Mouse (Mus musculus) brown adipose tissue, adult 24 weeks (tissue): Measurements from ENCODE around the gene Tmem117. TPM values are rescaled to one million over a fixed set of nuclear protein-coding genes. Genes with fewer than 3 reads are reported as not detected.

Experiments
- H3K27ac ChIP-seq: fragments of 200-500 bp; replicated peaks from 2 replicates; pipeline ENCODE4 v1.5.1; 2012; ENCODE audit warnings: low read depth, mild to moderate bottlenecking, low read length
- H3K4me1 ChIP-seq: fragments of 200-500 bp; 2 replicates; pipeline ENCODE4 v1.6.1; 2012; ENCODE audit warnings: low read length, mixed read lengths; ENCODE audit not compliant: control insufficient read depth, insufficient read depth, insufficient read length
- H3K4me3 ChIP-seq: fragments of 200-500 bp; 2 replicates; pipeline ENCODE4 v1.5.1; 2012; ENCODE audit warnings: low read depth, mild to moderate bottlenecking, low read length, moderate library complexity; ENCODE audit not compliant: insufficient read depth
- polyA plus RNA-seq: library from polyadenylated mRNA; stranded (reverse); fragments of >200 nt; gene quantifications from 2 replicates; pipeline ENCODE4 v1.2.4, GENCODE M21; 2012; ENCODE audit not compliant: missing spikeins, insufficient read depth, insufficient read length

Gene Tmem117
- polyA plus RNA-seq, 1 experiment = not detected

- no peaks in the 10 kb centered on the region for H3K4me1 ChIP-seq
- H3K4me3 ChIP-seq = no peak overlapping the region
- H3K27ac ChIP-seq = no peak overlapping the region
Measured at GRCm38 (mm10) chr15:95047486-95047885, 418.5 kb downstream of the Tmem117 start.

GRCm38 (mm10) chr15:95049171-95049729 lies 420.2 kb downstream of the Tmem117 start:
- Histone ChIP-seq H3K27ac (no peak overlapping the region), H3K4me1 (no peaks in the 10 kb centered on the region), H3K4me3 (no peak overlapping the region)

DNA sequence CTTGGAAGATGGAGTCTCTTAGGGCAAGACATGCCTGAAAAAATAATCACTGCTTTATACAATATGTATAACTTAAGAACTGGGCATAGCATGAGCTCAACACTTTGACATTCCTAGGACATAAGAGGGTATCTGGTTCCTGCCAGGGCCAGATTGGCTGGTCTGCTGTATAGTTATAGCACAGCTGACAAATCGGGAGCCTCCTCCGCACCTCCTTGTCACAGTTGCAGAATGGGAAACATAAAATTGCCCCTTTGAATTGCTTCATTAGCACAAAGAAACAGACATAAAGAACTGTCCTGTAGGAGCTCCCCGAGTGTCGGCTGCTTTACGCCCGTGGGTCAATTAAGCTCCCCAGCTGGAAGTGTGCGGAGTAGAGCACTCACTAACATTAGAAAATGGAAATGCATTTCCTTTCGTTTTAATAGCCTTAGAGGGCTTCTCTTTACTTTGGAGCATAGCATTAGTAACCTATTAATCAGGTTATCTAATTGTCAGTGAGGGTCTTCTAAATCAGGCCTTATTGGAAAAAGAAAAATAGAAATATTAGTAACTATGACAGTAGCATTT lies 426.1 kb downstream of the Tmem117 start:
- H3K27ac ChIP-seq = no peak overlapping the region
- no peaks in the 10 kb centered on the region for H3K4me1 ChIP-seq
- H3K4me3 ChIP-seq = no peak overlapping the region

- Histone ChIP-seq H3K4me1 (no peaks in the 10 kb centered on the region), H3K4me3 (no peak overlapping the region), H3K27ac (no peak overlapping the region)
Measured at GRCm38 (mm10) chr15:95068023-95068422, 439.0 kb downstream of the Tmem117 start.

- Histone ChIP-seq H3K27ac (no peak overlapping the region), H3K4me3 (no peak overlapping the region), H3K4me1 (no peaks in the 10 kb centered on the region)
Measured at GRCm38 (mm10) chr15:95068799-95069198, 439.8 kb downstream of the Tmem117 start.

GRCm38 (mm10) chr15:95070881-95071280 lies 441.8 kb downstream of the Tmem117 start:
- H3K4me3 ChIP-seq = no peak overlapping the region
- H3K27ac ChIP-seq = no peak overlapping the region
- no peaks in the 10 kb centered on the region for H3K4me1 ChIP-seq

GRCm38 (mm10) chr15:95075356-95075755 lies 446.3 kb downstream of the Tmem117 start:
- H3K4me1 ChIP-seq = no peaks in the 10 kb centered on the region

GRCm38 (mm10) chr15:95081654-95082053 lies 452.6 kb downstream of the Tmem117 start:
- no peaks in the 10 kb centered on the region for H3K4me1 ChIP-seq
- H3K4me3 ChIP-seq = no peak overlapping the region
- no peak overlapping the region for H3K27ac ChIP-seq

More at GRCm38 (mm10) chr15:95075356-95075755, 446.3 kb downstream of the Tmem117 start:
- H3K4me3 ChIP-seq = no peak overlapping the region
- no peak overlapping the region for H3K27ac ChIP-seq

- Histone ChIP-seq H3K4me1 (no peaks in the 10 kb centered on the region), H3K4me3 (no peak overlapping the region), H3K27ac (no peak overlapping the region)
Measured at GRCm38 (mm10) chr15:95085962-95086361, 456.9 kb downstream of the Tmem117 start.

GRCm38 (mm10) chr15:95100133-95100532 lies 471.1 kb downstream of the Tmem117 start:
- no peaks in the 10 kb centered on the region for H3K4me1 ChIP-seq
- H3K4me3 ChIP-seq = no peak overlapping the region
- no peak overlapping the region for H3K27ac ChIP-seq

DNA sequence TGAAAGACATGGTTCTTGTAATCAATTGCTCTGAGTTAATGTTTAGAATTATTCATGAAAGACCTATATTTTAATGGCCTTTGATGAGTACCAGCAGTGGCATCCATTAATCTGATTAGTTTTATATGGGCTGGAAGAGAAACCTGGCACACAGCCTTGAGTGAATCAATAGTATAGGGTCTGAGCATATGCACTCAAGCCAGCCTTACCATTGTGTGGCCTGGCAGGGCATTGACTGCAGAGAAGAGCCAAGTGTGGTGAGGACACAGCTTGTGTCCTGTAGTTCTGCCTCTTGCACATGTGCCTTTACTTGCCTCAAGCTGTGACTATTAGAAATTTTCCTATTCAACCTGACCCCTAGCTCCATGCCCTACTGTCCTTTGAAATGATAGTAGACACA lies 472.5 kb downstream of the Tmem117 start:
- Histone ChIP-seq H3K4me3 (no peak overlapping the region), H3K27ac (no peak overlapping the region), H3K4me1 (no peaks in the 10 kb centered on the region)

DNA sequence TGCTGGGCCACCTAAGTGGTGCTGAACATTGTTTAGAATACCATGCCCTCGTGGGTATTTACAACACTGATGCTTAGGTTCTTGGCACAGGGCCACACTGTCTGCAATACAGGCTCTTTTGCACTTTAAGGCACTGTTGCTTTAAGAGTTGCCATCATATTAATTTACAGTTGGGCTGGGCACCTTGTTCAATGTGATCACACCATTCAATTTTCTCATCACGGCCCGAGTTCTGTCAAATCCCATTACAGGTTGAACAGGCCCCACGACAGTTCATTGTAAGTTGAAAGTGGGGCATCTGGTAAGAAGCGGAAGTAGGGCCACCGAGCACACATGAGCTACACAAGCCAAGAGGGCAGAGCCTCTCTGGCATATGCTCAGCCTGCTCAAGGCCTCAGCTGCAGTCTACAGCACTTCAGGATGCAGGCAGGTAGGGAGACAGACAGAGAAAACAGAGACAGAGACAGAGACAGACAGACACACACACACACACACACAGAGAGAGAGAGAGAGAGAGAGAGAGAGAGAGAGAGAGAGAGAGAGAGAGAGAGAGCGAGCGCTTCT lies 478.3 kb downstream of the Tmem117 start:
- H3K27ac ChIP-seq = no peak overlapping the region
- H3K4me1 ChIP-seq = no peaks in the 10 kb centered on the region
- H3K4me3 ChIP-seq = no peak overlapping the region

- Histone ChIP-seq H3K27ac (no peak overlapping the region), H3K4me1 (no peaks in the 10 kb centered on the region), H3K4me3 (no peak overlapping the region)
Measured at GRCm38 (mm10) chr15:95108626-95109025, 479.6 kb downstream of the Tmem117 start.

- Histone ChIP-seq H3K27ac (no peak overlapping the region), H3K4me1 (no peaks in the 10 kb centered on the region), H3K4me3 (no peak overlapping the region)
Measured at GRCm38 (mm10) chr15:95131401-95131800, 502.4 kb downstream of the Tmem117 start.

GRCm38 (mm10) chr15:95135926-95136609 lies 507.0 kb downstream of the Tmem117 start:
- Histone ChIP-seq H3K4me3 (no peak overlapping the region), H3K4me1 (no peaks in the 10 kb centered on the region), H3K27ac (no peak overlapping the region)
